Mouse (Mus musculus) embryonic facial prominence, embryonic 12.5 days (tissue): ENCODE data around the gene Arhgap24. TPM values are rescaled to one million over a fixed set of nuclear protein-coding genes. Genes with fewer than 3 reads are reported as not detected.

ENCODE experiments used
- ATAC-seq: fragments of 200-750 bp; cut with Nextera tagmentation; 2 replicates; pipeline ENCODE4 v1.8.0; 2017; ENCODE audit not compliant: insufficient number of reproducible peaks, insufficient read depth, low FRiP score, low TSS enrichment
- H3K27ac ChIP-seq: fragments of 300-500 bp; sonication (generic); 2 replicates; pipeline ENCODE4 v1.5.1; 2016; ENCODE audit warnings: mild to moderate bottlenecking
- H3K27me3 ChIP-seq: fragments of 300-500 bp; sonication (generic); 2 replicates; pipeline ENCODE4 v1.6.1; 2016; ENCODE audit warnings: mild to moderate bottlenecking, moderate library complexity
- H3K36me3 ChIP-seq: fragments of 300-500 bp; sonication (generic); 2 replicates; pipeline ENCODE4 v1.6.1; 2016; ENCODE audit warnings: mild to moderate bottlenecking
- H3K4me1 ChIP-seq: fragments of 300-500 bp; sonication (generic); 2 replicates; pipeline ENCODE4 v1.6.1; 2016
- H3K4me2 ChIP-seq: fragments of 300-500 bp; sonication (generic); replicated peaks from 2 replicates; pipeline ENCODE4 v1.6.1; 2016; ENCODE audit warnings: mild to moderate bottlenecking, moderate library complexity
- H3K4me3 ChIP-seq: fragments of 300-500 bp; sonication (generic); 2 replicates; pipeline ENCODE4 v1.5.1; 2016; ENCODE audit warnings: mild to moderate bottlenecking
- H3K9ac ChIP-seq: fragments of 300-500 bp; sonication (generic); 2 replicates; pipeline ENCODE4 v1.6.1; 2016; ENCODE audit warnings: mild to moderate bottlenecking, moderate library complexity
- H3K9me3 ChIP-seq: fragments of 300-500 bp; sonication (generic); 2 replicates; pipeline ENCODE4 v1.6.1; 2016; ENCODE audit warnings: mild to moderate bottlenecking, moderate library complexity
- WGBS: fragments of 180-500 bp; shearing (Covaris S2); methylation state at CpG from one replicate; pipeline ENCODE4 v1.1.7; 2016; 5-methylcytosine and 5-hydroxymethylcytosine counted together
- polyA plus RNA-seq: library from polyadenylated mRNA; unstranded; fragments of >200 nt; fragmentation: Nextera tagmentation; extraction: Ambion mirVana; gene quantifications from 2 replicates; pipeline ENCODE4 v1.2.1, GENCODE M21; 2016

The Arhgap24 gene
- polyA plus RNA-seq, 1 experiment from 2014 or later = 22.4 TPM

- no peak for ATAC-seq
- H3K4me3 ChIP-seq = no peak overlapping the region
Measured at GRCm38 (mm10) chr5:102724813-102725348, 243.7 kb downstream of the Arhgap24 start.

DNA sequence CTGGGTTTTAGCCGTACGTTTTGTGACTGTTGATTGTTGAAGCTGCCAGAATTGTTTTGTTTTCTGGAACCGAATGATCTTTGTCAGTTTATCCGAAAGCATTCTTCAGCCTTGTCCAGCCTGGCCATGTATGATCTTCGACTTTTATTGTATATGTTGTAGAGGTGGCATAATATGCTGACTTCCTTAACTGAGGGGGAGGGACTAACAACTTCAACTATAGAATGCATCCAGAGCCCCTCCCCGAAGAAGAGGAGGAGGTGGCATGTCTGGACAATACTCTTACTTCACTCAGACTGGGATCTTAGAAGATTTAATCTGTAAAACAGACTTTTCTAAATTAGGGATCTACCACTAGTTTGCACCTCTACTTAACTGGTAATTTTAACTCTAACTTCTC is 244.2 kb downstream of the Arhgap24 start:
- H3K36me3 ChIP-seq = no peaks in the 10 kb centered on the region
- WGBS = 74% methylated on average over 6 of the region's 6 CpGs
- no peak overlapping the region for H3K27ac ChIP-seq

More at GRCm38 (mm10) chr5:102724813-102725348, 243.7 kb downstream of the Arhgap24 start:
- Histone ChIP-seq H3K36me3 (no peaks in the 10 kb centered on the region), H3K9ac (no peak overlapping the region), H3K4me1 (peaks cover 5% of the 10 kb centered on the region), H3K27ac (no peak overlapping the region; the same call in 1 of the 2 replicates), H3K9me3 (no peaks in the 10 kb centered on the region), H3K27me3 (no peaks in the 10 kb centered on the region), H3K4me2 (peak overlapping the region; percentile 12; the same call in 1 of the 2 replicates)
- 27% methylated on average over 9 of the region's 9 CpGs for WGBS

DNA sequence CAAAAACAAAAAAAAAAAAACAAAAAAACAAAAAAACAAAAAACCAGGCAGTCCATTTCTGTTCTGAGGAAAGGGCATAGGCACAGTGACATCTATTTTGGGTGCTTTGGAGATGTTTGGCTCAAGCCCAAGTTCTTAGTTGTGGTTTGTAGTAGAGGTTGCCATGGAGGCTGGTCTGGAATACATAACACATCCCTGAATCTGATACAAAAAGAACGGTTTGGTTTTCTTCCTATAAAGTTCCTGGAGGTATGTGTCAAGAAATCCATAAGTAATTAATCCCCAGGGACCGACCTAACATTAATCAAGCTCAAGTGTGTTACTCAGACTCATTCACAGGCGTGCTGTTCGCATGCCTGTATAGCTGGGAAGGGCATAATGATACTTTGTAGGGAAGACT is 245.8 kb downstream of the Arhgap24 start:
- Histone ChIP-seq H3K36me3 (no peaks in the 10 kb centered on the region), H3K9ac (no peak overlapping the region), H3K9me3 (no peaks in the 10 kb centered on the region), H3K27me3 (no peaks in the 10 kb centered on the region), H3K27ac (no peak overlapping the region), H3K4me1 (no peaks in the 10 kb centered on the region), H3K4me3 (no peak overlapping the region), H3K4me2 (no peak overlapping the region)
- WGBS = 74% methylated on average over 4 of the region's 4 CpGs
- ATAC-seq = no peak

More for the DNA sequence above, 244.2 kb downstream of the Arhgap24 start:
- peaks cover 2% of the 10 kb centered on the region; the same call in 1 of the 2 replicates for H3K4me1 ChIP-seq
- H3K9me3 ChIP-seq = no peaks in the 10 kb centered on the region
- peak overlapping the region; percentile 12; the same call in 1 of the 2 replicates for H3K4me2 ChIP-seq
- ATAC-seq = no peak
- no peaks in the 10 kb centered on the region for H3K27me3 ChIP-seq
- H3K4me3 ChIP-seq = no peak overlapping the region
- no peak overlapping the region for H3K9ac ChIP-seq

- no peak overlapping the region for H3K4me2 ChIP-seq
- H3K27me3 ChIP-seq = no peaks in the 10 kb centered on the region
- H3K4me1 ChIP-seq = no peaks in the 10 kb centered on the region
- no peaks in the 10 kb centered on the region for H3K9me3 ChIP-seq
- H3K9ac ChIP-seq = no peak overlapping the region
- H3K36me3 ChIP-seq = no peaks in the 10 kb centered on the region
- no peak for ATAC-seq
- no peak overlapping the region for H3K27ac ChIP-seq
- H3K4me3 ChIP-seq = no peak overlapping the region
Measured at GRCm38 (mm10) chr5:102728531-102728930, 247.3 kb downstream of the Arhgap24 start.

DNA sequence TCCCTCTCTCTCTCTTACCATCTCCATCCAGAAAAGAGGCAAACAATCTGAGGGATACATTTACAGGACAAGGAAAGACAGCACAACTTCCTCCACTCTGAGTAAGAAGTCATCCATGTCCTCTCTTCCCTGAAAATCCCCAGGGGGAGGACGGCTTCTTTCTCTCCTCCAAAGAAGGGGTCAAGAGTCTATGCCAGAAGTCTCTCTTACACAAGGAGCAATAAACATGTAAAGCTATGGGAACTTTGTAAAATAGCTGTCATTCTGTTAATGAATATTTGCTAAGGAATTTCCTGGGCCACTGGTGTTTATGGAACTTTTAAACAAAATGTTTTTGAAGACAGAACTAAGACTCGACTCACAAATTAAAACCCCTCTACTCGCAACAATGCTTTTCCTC is 248.3 kb downstream of the Arhgap24 start:
- Histone ChIP-seq H3K36me3 (no peaks in the 10 kb centered on the region), H3K27ac (no peak overlapping the region), H3K27me3 (no peaks in the 10 kb centered on the region), H3K9me3 (no peaks in the 10 kb centered on the region), H3K4me1 (no peaks in the 10 kb centered on the region), H3K9ac (no peak overlapping the region), H3K4me3 (no peak overlapping the region), H3K4me2 (no peak overlapping the region)
- no peak for ATAC-seq
- 71% methylated on average over 3 of the region's 3 CpGs for WGBS

GRCm38 (mm10) chr5:102736131-102736530 is 254.9 kb downstream of the Arhgap24 start:
- Histone ChIP-seq H3K9me3 (no peaks in the 10 kb centered on the region), H3K4me2 (no peak overlapping the region), H3K27me3 (no peaks in the 10 kb centered on the region), H3K36me3 (no peaks in the 10 kb centered on the region), H3K27ac (peak overlapping the region; percentile 55), H3K4me1 (peaks cover 4% of the 10 kb centered on the region; the same call in 1 of the 2 replicates), H3K9ac (no peak overlapping the region), H3K4me3 (no peak overlapping the region)
- 41% methylated on average over 5 of the region's 5 CpGs for WGBS
- no peak for ATAC-seq

- 69% methylated on average over 5 of the region's 5 CpGs for WGBS
- no peak overlapping the region for H3K27ac ChIP-seq
- H3K4me1 ChIP-seq = peaks cover 11% of the 10 kb centered on the region; the same call in 1 of the 2 replicates
- H3K9ac ChIP-seq = no peak overlapping the region
- H3K4me2 ChIP-seq = no peak overlapping the region
- ATAC-seq = no peak
- no peaks in the 10 kb centered on the region for H3K27me3 ChIP-seq
- no peaks in the 10 kb centered on the region for H3K36me3 ChIP-seq
- no peaks in the 10 kb centered on the region for H3K9me3 ChIP-seq
- no peak overlapping the region for H3K4me3 ChIP-seq
Measured at GRCm38 (mm10) chr5:102742554-102743255, 261.5 kb downstream of the Arhgap24 start.

- WGBS = 80% methylated on average over 3 of the region's 3 CpGs
- H3K4me1 ChIP-seq = peaks cover 11% of the 10 kb centered on the region; the same call in 1 of the 2 replicates
- H3K36me3 ChIP-seq = no peaks in the 10 kb centered on the region
- H3K9ac ChIP-seq = no peak overlapping the region
- no peak overlapping the region for H3K4me3 ChIP-seq
- no peaks in the 10 kb centered on the region for H3K27me3 ChIP-seq
- ATAC-seq = no peak
- no peak overlapping the region for H3K4me2 ChIP-seq
- H3K9me3 ChIP-seq = no peaks in the 10 kb centered on the region
- no peak overlapping the region for H3K27ac ChIP-seq
Measured at GRCm38 (mm10) chr5:102743436-102743835, 262.2 kb downstream of the Arhgap24 start.

GRCm38 (mm10) chr5:102744051-102744450 is 262.9 kb downstream of the Arhgap24 start:
- Histone ChIP-seq H3K4me2 (no peak overlapping the region), H3K27me3 (no peaks in the 10 kb centered on the region), H3K27ac (no peak overlapping the region), H3K9me3 (no peaks in the 10 kb centered on the region), H3K4me1 (0 out of 2 replicates have a peak, but pooled peaks cover 7% of the 10 kb centered on the region), H3K9ac (no peak overlapping the region), H3K36me3 (no peaks in the 10 kb centered on the region), H3K4me3 (no peak overlapping the region)
- 87% methylated on average over 4 of the region's 4 CpGs for WGBS
- ATAC-seq = no peak

DNA sequence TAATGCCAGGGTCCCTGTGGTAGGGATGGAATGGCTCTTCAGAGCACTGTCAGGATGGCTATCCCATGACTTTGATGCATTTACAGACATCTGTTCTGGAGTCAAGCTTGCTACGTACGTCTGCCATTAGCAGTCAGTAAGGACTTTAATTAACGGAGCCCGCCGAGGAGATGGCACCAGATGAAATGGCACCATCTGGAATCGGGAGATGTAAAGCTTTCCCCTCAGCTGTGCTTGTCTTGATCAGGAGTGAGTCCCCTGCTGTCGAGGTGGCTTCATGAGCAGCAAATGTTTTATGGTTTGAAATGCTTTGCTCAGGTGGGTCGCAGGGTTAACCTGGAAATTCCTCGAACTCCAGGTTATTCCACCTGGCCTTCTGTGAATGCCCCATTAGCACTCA is 267.0 kb downstream of the Arhgap24 start:
- H3K9ac ChIP-seq = no peak overlapping the region
- H3K4me2 ChIP-seq = no peak overlapping the region
- no peaks in the 10 kb centered on the region for H3K9me3 ChIP-seq
- H3K4me1 ChIP-seq = peaks cover 10% of the 10 kb centered on the region; the same call in 1 of the 2 replicates
- no peaks in the 10 kb centered on the region for H3K36me3 ChIP-seq
- no peaks in the 10 kb centered on the region for H3K27me3 ChIP-seq
- ATAC-seq = no peak
- 82% methylated on average over 9 of the region's 9 CpGs for WGBS
- no peak overlapping the region for H3K4me3 ChIP-seq
- no peak overlapping the region for H3K27ac ChIP-seq

DNA sequence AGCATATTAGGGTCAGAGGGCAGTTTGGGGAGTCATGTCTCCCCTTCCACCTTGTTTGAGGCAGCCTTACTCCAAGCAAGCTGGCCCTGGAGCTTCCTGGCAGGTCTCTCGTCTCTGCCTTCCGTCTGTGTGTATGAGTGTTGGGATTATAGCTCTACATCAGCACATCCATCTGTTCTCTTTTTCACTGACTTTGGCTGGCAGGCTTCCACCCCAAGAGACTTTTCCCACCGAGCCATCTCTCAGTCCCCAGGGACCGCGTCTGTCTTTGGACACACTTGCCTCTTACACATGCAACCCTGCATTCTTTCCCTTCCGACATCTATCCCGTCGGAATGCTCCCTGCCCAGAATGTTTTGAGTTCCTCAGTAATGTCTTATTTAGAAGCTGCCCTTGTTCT is 267.8 kb downstream of the Arhgap24 start:
- Histone ChIP-seq H3K27me3 (no peaks in the 10 kb centered on the region), H3K4me3 (no peak overlapping the region), H3K9ac (no peak overlapping the region), H3K9me3 (no peaks in the 10 kb centered on the region), H3K27ac (no peak overlapping the region), H3K36me3 (no peaks in the 10 kb centered on the region), H3K4me1 (peaks cover 10% of the 10 kb centered on the region; the same call in 1 of the 2 replicates), H3K4me2 (no peak overlapping the region)
- ATAC-seq = no peak
- 58% methylated on average over 8 of the region's 8 CpGs for WGBS

GRCm38 (mm10) chr5:102750674-102751073 is 269.5 kb downstream of the Arhgap24 start:
- Histone ChIP-seq H3K36me3 (no peaks in the 10 kb centered on the region), H3K9me3 (no peaks in the 10 kb centered on the region), H3K27me3 (no peaks in the 10 kb centered on the region), H3K4me1 (peaks cover 10% of the 10 kb centered on the region; the same call in 1 of the 2 replicates), H3K9ac (no peak overlapping the region), H3K4me2 (no peak overlapping the region), H3K4me3 (no peak overlapping the region), H3K27ac (no peak overlapping the region)
- whole genome bisulfite sequencing = 72% methylated on average over 5 of the region's 5 CpGs
- no peak for ATAC-seq
